Mouse (Mus musculus) E14TG2a.4 (cell line): ENCODE measurements around the gene Pank3.

Experiments used
- CTCF ChIP-seq: conservative IDR thresholded peaks from 2 replicates; pipeline ENCODE4 v1.5.1; 2014; ENCODE audit warnings: low read length
- NANOG ChIP-seq: IDR thresholded peaks from 2 replicates; pipeline ENCODE4 v1.6.1; 2014; ENCODE audit warnings: borderline replicate concordance, low read length, mixed read lengths
- POU5F1 ChIP-seq: IDR thresholded peaks from 2 replicates; pipeline ENCODE4 v1.6.1; 2014; ENCODE audit warnings: low read length, borderline replicate concordance

GRCm38 (mm10) chr11:35827714-35828113, 58.4 kb downstream of the Pank3 start:
- no peak for TF ChIP-seq CTCF
- TF ChIP-seq NANOG: no peak
- TF ChIP-seq POU5F1: no peak
